Mouse (Mus musculus) heart, postnatal 10 days (tissue): ENCODE data around the gene 9430038I01Rik. TPM values are rescaled to one million over a fixed set of nuclear protein-coding genes. Genes with fewer than 3 reads are reported as not detected.
"Not testable (repeated sequence)": the region's sequence is repeated elsewhere in the genome, so short reads cannot be mapped to it uniquely, and the experiment has no call there.

Experiments used
- DNase-seq, 2 experiments: peaks; one replicate each; pipeline ENCODE4 v3.0.0; 2021
- intact Hi-C: fragments of 180-260 bp; cut with DNase I; formaldehyde crosslinking; loops from one replicate; pipeline ENCODE4 v1.15.1; 2025
- total RNA-seq, 2 experiments: library from RNA; stranded (reverse); gene quantifications; 2 replicates each; pipeline ENCODE4 v1.2.3; 2021

The 9430038I01Rik gene
- 1 to 10 TPM; 8.6 to 9.2 TPM for total RNA-seq

DNA sequence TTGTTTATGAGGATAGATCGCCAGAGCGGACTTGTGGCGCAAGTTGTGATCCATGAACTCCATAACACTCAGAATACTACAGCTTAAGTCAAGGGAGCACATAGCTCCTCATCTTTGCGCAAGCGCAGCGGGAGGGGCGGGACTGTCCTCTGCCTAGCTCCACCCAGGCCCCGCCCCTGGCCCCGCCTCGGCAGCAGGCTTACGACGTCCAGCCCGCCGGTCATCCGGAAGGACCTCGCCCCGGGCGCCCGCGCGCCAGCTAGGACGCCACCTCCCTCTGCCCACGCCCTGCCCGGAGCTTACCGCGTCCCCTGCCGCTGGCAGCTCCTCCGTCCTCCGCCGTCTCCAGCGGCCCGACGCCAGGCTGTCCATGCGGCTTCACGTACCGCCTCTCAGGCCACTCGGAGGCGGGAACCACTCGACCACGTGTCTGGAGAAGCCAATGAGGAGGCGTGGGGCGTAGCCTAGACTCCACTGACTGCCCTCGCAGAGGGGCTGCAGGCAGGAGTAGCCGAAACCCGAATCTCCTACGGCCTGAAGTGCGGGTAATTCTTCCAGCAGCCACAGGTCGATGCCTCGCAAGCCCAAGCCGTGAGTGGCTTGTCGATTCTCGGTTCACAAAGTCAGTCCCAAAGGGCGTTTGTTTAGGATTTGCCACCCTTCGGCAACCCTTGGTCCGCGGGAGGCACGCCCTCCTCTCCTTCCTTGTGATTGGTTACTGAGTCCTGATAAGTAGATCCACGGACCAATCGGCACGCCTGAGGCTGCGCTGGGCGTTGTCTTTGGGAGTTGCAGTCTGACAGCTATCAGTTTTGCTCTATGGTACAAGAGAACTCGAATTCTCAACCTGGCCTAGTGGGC lies at the start of gene 9430038I01Rik:
TSS of gene 9430038I01Rik (minus strand) at position 426 of the 861 bp plus-strand sequence.
- peak; percentile 98 for DNase-seq
- intact Hi-C loops: loop anchor here (1.0 kb wide), 1 partner anchor 28 kb away; no protein-coding TSS in a partner anchor

DNA sequence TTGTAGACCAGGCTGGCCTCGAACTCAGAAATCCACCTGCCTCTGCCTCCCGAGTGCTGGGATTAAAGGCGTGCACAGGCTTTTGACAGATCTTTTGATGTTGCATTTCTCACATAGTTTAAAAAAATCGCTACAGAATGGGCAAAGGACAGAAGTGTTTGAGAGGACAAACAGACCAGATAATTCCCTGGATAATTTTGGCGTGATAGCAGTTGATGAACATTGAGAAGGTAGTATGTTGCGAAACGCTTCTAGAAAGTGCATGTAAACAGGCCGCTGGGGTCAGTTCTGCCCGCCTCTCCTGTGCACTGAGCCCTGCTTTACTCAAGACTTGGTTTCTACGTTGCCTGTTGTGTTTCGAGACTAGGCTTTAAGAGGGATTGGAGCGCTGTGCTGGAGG lies 34.8 kb upstream of the 9430038I01Rik start:
- intact Hi-C loops: no loop called here
- DNase-seq: no peak

DNA sequence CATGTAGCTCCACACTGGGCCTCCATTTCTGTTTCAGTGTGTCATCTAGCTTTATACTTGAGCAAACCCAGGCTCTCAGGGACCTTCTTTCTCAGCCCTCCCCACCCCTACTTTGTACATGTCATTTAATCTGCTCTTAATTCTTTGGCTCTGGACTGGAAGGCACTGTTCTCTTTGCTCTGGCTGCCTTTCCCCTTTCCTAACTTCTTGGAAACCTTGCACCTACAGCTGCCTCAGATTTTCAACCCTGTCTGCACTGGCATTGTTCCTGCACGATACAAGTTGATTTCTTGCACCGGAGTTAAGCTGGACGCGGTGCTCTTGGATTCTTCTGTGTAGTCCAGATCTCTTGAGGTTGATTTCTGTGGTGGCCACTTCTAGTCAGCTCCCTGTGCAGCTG lies 32.4 kb upstream of the 9430038I01Rik start:
- peak; percentile 29 to 43 for DNase-seq
- intact Hi-C loops: no loop called here

DNA sequence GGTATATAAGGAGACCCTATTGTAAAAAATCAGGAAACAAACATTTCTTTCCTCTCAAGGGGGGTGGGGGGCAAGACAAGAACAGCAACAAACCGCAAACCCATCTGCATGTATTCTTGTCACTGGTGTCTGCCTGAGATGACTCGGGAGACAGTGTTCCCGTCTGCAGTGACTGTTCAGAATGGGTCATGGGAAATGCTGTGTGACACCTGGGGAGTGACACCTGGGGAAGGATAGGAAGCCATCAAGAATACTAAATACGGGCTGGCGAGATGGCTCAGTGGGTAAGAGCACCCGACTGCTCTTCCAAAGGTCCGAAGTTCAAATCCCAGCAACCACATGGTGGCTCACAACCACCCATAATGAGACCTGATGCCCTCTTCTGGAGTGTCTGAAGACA lies 28.4 kb upstream of the 9430038I01Rik start:
- not testable (repeated sequence) for DNase-seq
- intact Hi-C loops: loop anchor here (1.0 kb wide), 1 partner anchor 29 kb away; the partner anchor contains the start of gene 9430038I01Rik

DNA sequence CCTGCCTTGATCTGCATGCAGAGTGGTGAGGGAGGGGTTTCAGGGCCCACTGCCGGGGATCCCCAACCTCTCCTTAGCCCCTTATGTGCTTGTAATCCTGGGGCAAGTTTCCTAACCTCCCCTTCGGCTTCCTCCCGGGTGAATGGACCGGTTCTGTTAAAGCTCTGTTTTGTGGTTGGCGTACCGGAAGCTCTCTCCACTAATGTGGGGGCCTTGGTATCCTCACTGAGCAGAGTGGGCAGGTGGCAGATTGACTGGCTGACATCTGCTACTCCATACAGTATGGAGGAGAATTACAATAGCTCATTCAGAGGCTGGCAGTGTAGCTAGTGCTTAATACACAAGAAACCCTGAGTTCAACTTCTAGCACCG lies 27.6 kb upstream of the 9430038I01Rik start:
- intact Hi-C loops: loop anchor here (1.0 kb wide), 1 partner anchor 28 kb away; the partner anchor contains the start of gene 9430038I01Rik
- DNase-seq: peak in 1 of 2 experiments; percentile 29

DNA sequence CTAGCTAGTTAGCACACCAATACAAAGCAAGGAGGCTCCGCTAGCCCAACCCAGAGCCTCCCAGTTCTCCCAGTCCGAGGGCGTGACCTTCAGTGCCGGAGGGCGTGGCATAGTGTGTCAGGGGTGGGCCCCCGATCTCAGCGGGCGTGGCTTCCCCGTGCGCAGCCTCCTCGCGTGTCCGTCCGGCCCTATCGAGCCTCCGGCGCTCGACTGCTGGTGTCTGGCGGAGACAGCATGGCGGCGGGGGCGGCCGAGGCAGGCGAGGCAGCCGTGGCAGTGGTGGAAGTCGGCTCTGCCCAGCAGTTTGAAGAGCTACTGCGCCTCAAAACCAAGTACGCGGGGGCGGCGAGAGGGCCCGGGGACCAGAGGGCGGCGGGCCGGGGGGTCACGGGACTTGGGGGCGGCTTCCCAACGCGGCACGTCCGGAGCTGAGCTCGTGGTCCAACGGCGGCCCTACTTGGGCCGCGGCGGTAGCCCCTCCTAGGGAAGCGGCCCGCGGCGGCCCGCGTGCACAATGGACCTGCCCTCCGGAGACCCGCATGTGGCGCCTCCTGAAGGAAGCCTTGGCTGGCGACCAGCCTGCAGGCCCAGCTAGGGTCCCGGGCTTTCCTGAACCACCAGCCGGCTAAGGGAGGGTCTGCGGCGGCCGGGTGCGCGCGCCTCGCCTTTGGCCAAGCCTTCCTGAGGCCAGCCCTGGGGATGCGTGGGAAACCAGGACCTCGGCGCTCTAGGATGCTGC lies 27.0 kb upstream of the 9430038I01Rik start, which contains the start of gene Glrx3:
TSS of gene Glrx3 (plus strand) at position 175 of the 739 bp plus-strand sequence.
- intact Hi-C loops: loop anchor here (1.0 kb wide), 1 partner anchor 27 kb away; the partner anchor contains the start of gene 9430038I01Rik

DNA sequence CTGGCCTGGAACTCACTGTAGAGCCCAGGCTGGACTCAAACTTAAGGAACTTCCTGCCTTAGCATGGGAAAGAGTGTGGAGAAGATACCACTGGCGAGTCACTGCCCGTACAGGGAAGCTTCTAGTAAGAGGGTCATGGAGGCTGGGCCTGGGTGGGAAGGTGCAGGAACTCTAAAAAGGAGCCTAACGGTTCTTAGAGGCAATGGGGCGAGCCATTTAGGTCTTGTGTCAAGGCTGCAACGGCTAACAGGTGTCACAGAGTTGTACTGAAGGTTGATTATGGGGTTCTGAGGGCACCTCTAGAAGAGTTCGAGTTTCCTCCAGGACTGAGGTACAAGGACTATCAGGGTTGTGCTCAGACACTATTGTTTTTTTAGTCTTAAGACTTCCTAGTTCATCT lies 26.3 kb upstream of the 9430038I01Rik start:
- intact Hi-C loops: no loop called here
- no peak for DNase-seq

More for the DNA sequence above, 27.0 kb upstream of the 9430038I01Rik start, which contains the start of gene Glrx3:
- peak; percentile 97 to 98 for DNase-seq

DNA sequence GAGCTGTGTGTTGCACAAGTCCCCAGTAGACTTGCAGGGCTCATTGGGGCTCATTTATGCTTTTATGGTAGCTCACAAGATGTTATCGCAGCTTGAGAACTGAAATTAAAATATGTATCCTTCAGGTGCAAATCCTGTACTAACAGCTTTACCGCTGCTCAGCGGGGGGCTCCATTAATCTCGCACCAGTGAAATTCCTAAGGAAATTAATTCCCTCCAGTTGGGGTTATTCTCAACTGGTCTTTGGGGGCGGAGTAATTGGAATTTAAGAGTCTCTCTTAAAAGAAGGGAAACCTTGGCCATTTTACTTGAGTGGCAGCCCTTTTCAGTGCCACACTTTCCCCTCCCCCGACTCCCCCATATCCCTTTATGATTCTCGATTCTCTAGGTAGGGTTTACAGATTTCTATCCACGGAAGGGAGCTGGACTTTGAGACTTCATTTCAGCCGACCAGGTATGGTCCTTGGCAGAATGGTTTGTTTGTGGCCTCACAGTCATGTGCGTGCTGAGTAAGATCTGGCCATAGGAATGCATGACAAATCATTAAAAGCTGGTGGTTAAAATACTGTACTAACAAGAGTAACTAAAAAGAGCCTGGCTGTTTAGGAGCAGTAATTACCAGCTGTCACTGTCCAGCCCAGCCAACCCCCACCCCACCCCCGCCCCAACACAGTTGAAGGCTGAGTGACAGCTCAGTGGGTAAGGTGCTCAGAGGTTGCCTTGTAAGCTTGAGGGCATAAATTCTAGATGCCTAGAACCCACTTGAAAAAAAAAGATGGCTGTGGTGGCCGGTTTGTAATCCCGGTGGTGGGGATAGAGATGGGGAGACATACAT lies 21.4 kb upstream of the 9430038I01Rik start:
- intact Hi-C loops: no loop called here
- no peak for DNase-seq

DNA sequence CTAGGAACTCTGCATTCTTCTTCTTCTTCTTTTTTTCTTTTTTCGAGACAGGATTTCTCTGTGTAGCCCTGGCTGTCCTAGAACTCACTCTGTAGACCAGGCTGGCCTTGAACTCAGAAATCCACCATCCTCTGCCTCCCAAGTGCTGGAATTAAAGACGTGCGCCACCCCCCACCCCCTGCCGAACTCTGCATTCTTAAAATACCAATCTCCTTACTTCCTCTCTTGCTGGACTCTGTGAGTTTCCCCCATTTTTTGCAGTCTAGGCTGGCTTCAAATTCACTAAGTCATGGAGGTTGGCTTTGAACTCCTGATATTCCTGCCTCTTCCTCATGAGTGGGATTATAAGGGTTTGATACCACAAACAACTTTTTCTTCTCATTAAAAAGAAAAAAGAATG lies 16.1 kb upstream of the 9430038I01Rik start:
- intact Hi-C loops: no loop called here
- no peak for DNase-seq

DNA sequence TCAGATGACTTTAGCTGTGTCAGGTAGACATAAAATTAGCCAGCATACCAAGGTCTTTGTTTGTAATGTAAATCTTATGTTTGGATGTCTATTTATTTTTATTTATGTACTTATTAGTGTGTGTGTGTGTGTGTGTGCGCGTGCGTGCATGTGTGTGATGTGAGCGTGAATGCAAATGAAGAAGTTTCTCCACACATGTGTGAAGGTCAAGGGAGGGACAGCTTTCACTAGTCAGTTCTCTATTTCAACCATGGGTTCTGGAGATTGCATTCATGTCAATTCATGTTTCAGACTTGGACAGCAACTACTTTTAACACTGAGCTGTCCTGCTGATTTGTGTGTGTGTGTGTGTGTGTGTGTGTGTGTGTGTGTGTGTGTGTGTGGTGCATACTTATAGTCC lies 10.7 kb upstream of the 9430038I01Rik start:
- DNase-seq: no peak
- intact Hi-C loops: no loop called here

DNA sequence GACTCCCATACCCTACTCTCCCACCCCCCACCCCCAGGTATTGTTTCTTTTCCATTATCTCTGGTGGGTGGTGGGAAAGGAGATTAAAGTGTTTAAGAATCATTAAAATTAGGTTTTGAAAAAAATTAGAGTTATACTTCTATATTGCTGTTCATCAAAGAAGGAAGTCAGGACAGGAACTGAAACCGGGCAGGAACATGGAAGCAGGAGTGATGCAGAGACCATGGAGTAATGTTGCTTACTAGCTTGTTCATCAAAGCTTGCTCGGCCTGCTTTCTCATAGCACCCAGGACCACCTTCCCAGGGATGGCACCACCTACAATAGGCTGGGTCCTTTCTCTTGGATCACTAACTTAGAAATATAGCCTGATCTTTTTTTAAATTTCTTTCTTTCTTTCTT lies 10.0 kb upstream of the 9430038I01Rik start:
- DNase-seq: no peak
- intact Hi-C loops: no loop called here

DNA sequence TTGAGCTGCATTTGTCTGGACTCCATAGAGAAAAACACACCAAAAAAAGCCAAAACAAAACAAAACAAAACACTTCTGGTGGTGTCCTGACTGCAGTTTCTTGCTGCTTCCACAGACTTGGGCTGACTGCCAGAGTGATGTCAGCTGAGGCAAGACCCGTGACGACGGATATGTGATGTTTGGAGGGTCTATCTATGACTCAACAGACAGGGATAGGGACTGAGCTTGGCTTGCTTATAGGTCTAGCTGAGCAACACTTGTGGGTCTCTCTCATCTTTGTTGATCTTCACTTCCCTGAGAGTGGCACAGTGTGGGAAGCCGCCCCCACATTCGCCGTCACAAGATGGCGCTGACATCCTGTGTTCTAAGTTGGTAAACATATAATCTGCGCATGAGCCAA lies 4.1 kb upstream of the 9430038I01Rik start:
- DNase-seq: no peak
- intact Hi-C loops: no loop called here

DNA sequence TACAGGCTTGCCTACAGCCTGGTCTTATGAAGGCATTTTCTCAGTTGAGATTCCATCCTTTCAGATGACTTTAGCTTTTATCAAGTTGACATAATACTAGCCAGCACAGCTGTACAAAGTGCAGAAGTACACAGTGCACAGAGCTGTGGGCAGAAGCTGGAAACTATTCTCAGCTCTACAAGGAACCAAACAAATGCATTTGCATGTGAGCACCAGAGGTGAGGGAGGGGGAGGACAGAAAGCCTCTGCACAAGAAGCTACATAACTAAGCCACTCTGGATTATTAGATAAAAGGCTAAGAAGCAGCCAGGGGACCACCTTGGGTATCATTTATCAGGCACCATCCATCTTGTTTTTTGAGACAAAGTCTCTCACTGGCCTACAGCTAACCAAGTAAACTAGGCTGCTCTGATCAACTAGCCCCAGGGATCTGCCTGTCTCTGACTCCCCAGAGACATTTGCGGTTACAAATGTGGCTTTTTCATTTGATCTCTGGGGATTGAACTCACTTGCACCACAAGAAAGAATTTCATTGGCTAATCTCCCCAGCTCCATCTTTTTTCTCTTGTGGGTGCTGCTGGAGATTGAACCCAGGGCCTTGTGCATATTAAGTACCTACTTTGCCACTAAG lies 3.0 kb downstream of the 9430038I01Rik start:
- intact Hi-C loops: no loop called here
- DNase-seq: no peak

DNA sequence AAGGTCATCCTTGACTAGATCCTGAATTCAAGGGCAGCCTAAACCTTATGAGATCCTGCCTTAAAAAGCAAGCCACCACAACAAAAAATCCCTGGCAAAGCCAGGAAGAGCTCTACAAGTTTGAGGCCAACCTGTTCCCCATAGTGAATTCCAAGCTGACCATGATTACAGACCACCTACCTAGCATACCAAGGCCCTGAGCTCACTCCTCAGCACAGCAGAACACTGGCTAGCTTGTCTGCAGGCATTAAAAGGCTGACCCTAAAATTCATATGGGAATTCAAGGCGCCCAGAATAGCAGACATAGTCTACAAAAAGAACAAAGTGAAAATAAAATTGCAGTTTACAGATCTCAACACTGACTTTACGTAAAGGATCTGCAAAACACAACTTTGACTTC lies 6.4 kb downstream of the 9430038I01Rik start:
- DNase-seq: no peak
- intact Hi-C loops: no loop called here

DNA sequence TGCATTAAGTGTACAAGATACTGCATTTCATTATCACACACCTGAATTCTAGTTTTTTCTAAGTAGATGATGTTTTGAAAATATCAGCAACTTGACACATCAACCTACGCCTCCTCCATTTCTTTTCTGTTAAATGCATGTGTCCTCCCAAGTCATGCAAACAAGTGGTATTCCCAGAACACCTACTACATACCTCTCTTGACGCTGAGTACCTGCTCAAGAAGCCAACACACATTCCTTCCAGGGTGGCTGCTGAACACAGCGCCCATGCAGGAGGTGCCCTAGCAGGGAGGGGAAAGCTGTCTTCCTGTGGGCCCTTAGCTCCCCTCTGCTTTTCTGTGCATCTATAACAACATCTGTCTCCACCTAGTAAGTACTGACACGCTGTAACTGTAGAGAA lies 11.6 kb downstream of the 9430038I01Rik start:
- intact Hi-C loops: no loop called here
- DNase-seq: no peak

DNA sequence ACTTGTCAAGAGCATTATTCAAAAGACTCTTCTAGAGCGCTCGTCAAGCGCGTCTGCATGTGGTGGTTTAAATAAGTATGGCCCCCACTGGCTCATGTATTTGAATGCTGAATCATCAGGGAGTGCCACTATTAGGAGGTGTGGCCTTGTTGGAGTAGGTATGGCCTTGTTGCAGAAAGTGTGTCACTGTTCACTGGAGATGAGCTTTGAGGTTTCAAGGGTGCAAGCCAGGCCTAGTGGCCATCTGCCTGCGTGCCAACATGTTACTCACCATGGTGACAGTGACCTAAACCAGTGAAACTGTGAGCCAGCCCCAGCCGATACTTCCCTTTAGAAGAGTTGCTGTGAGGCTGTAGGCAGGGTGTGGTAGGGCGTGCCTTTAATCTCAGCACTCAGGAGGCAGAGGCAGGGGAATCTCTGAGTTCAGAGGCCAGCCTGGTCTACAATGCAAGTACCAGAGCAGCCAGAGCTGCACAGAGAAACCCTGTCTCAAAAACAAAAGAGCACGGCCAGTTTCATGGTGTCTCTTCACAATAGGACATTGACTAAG lies 13.1 kb downstream of the 9430038I01Rik start:
- intact Hi-C loops: no loop called here
- DNase-seq: no peak

DNA sequence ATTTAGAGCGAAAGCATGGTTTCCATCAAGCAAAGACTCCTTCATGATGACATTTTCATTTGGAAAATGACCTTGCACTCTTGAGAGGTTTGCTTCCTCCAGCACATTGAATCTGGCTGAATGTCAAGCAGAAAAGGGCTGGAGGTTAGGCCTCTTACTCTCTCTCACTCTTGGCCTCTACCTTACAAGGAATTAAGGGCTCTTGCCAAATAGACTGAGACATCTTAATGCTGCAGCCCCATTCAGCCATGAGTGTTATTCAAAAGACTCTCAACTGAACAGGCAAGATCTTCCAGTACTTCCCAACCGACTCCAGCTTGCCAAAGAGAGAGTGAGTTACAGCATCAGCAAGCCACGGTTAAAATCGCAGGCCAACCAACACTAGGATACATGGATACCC lies 15.1 kb downstream of the 9430038I01Rik start:
- intact Hi-C loops: no loop called here
- peak; percentile 7 to 14 for DNase-seq

DNA sequence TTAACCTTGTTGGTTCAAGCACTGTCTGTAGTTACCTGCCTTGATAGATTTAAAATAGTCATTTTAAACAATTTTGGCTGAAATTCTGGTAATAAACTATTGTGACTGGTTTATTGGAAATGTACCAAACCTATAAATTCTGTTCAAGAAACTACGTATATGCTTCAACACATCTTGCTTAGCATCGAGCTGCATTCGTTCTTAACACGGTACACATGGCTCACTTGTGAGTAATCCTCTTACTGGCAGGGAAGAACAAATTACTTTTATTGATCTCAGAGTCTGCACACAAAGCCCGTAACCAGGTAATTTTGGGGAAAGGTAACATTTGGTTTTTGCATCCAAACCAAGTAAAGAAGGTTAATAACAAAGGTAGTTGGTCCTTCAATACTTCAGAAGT lies 22.7 kb downstream of the 9430038I01Rik start:
- DNase-seq: no peak
- intact Hi-C loops: no loop called here

DNA sequence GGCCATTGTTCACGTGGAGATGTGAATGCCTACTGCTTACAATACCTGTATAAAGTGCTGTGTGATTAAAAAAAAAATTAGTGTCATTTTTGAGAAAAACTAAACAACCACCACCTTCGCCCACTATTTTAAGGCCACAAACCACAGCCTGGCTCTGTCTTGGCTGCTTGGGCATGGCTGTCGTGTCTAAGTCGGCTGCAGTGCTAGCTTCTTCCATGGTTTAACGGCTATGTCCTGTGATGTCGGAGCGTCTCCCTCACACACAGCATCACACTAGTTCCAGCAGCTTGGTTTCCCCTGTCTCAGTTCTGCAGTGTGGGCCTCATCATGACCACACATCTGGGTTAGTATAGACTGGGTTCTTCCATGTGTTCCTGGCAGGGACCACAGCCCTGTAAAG lies 35.6 kb downstream of the 9430038I01Rik start:
- intact Hi-C loops: no loop called here
- no peak for DNase-seq

DNA sequence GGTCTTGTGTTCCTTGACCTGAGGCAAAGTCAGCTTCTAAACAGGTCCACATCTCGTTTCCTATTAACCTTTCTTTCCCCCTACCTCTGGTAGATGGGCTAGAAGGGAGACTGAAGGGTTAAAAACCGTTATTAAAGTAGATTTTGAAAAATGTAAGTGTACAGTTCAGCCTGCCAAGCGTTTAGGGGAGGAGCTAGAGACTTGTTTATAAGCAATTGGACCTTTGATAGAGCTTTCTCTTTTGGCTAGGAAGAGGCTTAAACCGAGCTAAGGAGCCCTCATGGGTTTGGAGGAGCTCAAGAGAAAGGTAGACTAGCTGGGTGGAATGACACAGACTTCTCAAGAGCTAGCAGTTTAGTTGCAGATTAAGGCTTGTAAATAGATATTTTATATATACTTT lies 38.8 kb downstream of the 9430038I01Rik start:
- intact Hi-C loops: no loop called here
- DNase-seq: no peak
